Mouse (Mus musculus) splenic B cell, adult 2 months (primary cell): Measurements from ENCODE around the gene Gramd1b.
A peak's percentile ranks its signal among the peaks of the same experiment; 100 is the strongest.

Source experiments
- DNase-seq: peaks from one replicate; pipeline ENCODE4 v3.0.0-alpha.2; 2011; ENCODE audit warnings: low read depth, low spot score
- H3K27me3 ChIP-seq: 2 replicates; pipeline ENCODE4 v1.6.1; 2012; ENCODE audit warnings: mild to moderate bottlenecking, low read length, moderate library complexity, mixed read lengths; ENCODE audit not compliant: control insufficient read depth, poor library complexity, insufficient read depth, severe bottlenecking
- H3K36me3 ChIP-seq: 2 replicates; pipeline ENCODE4 v1.6.1; 2012; ENCODE audit warnings: mild to moderate bottlenecking, low read length, moderate library complexity, mixed read lengths; ENCODE audit not compliant: control insufficient read depth, poor library complexity, insufficient read depth, severe bottlenecking

Gramd1b gene

GRCm38 (mm10) chr9:40531027-40531621 lies at the start of gene Gramd1b:
Gramd1b (minus strand) TSS chr9:40531383.
- DNase-seq = no peak
- H3K27me3 ChIP-seq = no peaks in the 10 kb centered on the region
- H3K36me3 ChIP-seq = no peaks in the 10 kb centered on the region

- DNase-seq = no peak
- Histone ChIP-seq H3K36me3 (no peaks in the 10 kb centered on the region), H3K27me3 (no peaks in the 10 kb centered on the region)
These were observed 47.8 kb upstream of the Gramd1b start for GRCm38 (mm10) chr9:40578726-40579625.

- DNase-seq = peak; percentile 35
- no peaks in the 10 kb centered on the region for H3K36me3 ChIP-seq
These were observed 45.9 kb upstream of the Gramd1b start for GRCm38 (mm10) chr9:40577132-40577531.

GRCm38 (mm10) chr9:40575053-40575985 lies 44.1 kb upstream of the Gramd1b start:
- Histone ChIP-seq H3K27me3 (no peaks in the 10 kb centered on the region), H3K36me3 (no peaks in the 10 kb centered on the region)
- DNase-seq = no peak

More at GRCm38 (mm10) chr9:40577132-40577531, 45.9 kb upstream of the Gramd1b start:
- no peaks in the 10 kb centered on the region for H3K27me3 ChIP-seq

GRCm38 (mm10) chr9:40571280-40571679 lies 40.1 kb upstream of the Gramd1b start:
- Histone ChIP-seq H3K27me3 (no peaks in the 10 kb centered on the region), H3K36me3 (no peaks in the 10 kb centered on the region)
- no peak for DNase-seq

GRCm38 (mm10) chr9:40568070-40568469 lies 36.9 kb upstream of the Gramd1b start:
- Histone ChIP-seq H3K27me3 (no peaks in the 10 kb centered on the region), H3K36me3 (no peaks in the 10 kb centered on the region)
- DNase-seq = no peak

- Histone ChIP-seq H3K27me3 (no peaks in the 10 kb centered on the region), H3K36me3 (no peaks in the 10 kb centered on the region)
- no peak for DNase-seq
These were observed 32.6 kb upstream of the Gramd1b start for GRCm38 (mm10) chr9:40563750-40564149.

GRCm38 (mm10) chr9:40559646-40560045 lies 28.5 kb upstream of the Gramd1b start:
- no peaks in the 10 kb centered on the region for H3K36me3 ChIP-seq
- no peaks in the 10 kb centered on the region for H3K27me3 ChIP-seq
- no peak for DNase-seq

- no peaks in the 10 kb centered on the region for H3K36me3 ChIP-seq
- no peak for DNase-seq
These were observed 26.6 kb upstream of the Gramd1b start for GRCm38 (mm10) chr9:40557796-40558195.

GRCm38 (mm10) chr9:40556396-40556795 lies 25.2 kb upstream of the Gramd1b start:
- no peak for DNase-seq
- no peaks in the 10 kb centered on the region for H3K36me3 ChIP-seq
- no peaks in the 10 kb centered on the region for H3K27me3 ChIP-seq

More at GRCm38 (mm10) chr9:40557796-40558195, 26.6 kb upstream of the Gramd1b start:
- no peaks in the 10 kb centered on the region for H3K27me3 ChIP-seq

GRCm38 (mm10) chr9:40555243-40555642 lies 24.1 kb upstream of the Gramd1b start:
- no peaks in the 10 kb centered on the region for H3K27me3 ChIP-seq
- no peak for DNase-seq
- H3K36me3 ChIP-seq = no peaks in the 10 kb centered on the region

GRCm38 (mm10) chr9:40547876-40548275 lies 16.7 kb upstream of the Gramd1b start:
- Histone ChIP-seq H3K27me3 (no peaks in the 10 kb centered on the region), H3K36me3 (no peaks in the 10 kb centered on the region)
- DNase-seq = no peak

- H3K36me3 ChIP-seq = no peaks in the 10 kb centered on the region
- DNase-seq = no peak
- no peaks in the 10 kb centered on the region for H3K27me3 ChIP-seq
These were observed 14.0 kb upstream of the Gramd1b start for GRCm38 (mm10) chr9:40545193-40545592.

GRCm38 (mm10) chr9:40539588-40540140 lies 8.5 kb upstream of the Gramd1b start:
- Histone ChIP-seq H3K27me3 (no peaks in the 10 kb centered on the region), H3K36me3 (no peaks in the 10 kb centered on the region)
- DNase-seq = no peak
